Mouse (Mus musculus) stomach, embryonic 15.5 days (tissue): ENCODE measurements around the gene Csf2rb. TPM values are rescaled to one million over a fixed set of nuclear protein-coding genes. Genes with fewer than 3 reads are reported as not detected.
"Not testable (repeated sequence)": the region's sequence is repeated elsewhere in the genome, so short reads cannot be mapped to it uniquely, and the experiment has no call there.

Experiments
- ATAC-seq: fragments of 200-750 bp; cut with Nextera tagmentation; 2 replicates; pipeline ENCODE4 v1.8.0; 2017; ENCODE audit warnings: low read depth, moderate number of reproducible peaks, moderate TSS enrichment; ENCODE audit not compliant: insufficient read depth, low FRiP score
- H3K27ac ChIP-seq: fragments of 300-500 bp; sonication (generic); 2 replicates; pipeline ENCODE4 v1.5.1; 2015; ENCODE audit warnings: mild to moderate bottlenecking, inconsistent platforms
- H3K27me3 ChIP-seq: fragments of 300-500 bp; sonication (generic); replicated peaks from 2 replicates; pipeline ENCODE4 v1.6.1; 2015; ENCODE audit warnings: inconsistent platforms
- H3K36me3 ChIP-seq: fragments of 300-500 bp; sonication (generic); 2 replicates; pipeline ENCODE4 v1.6.1; 2015; ENCODE audit warnings: inconsistent platforms
- H3K4me1 ChIP-seq: fragments of 300-500 bp; sonication (generic); 2 replicates; pipeline ENCODE4 v1.6.1; 2015; ENCODE audit warnings: inconsistent platforms
- H3K4me2 ChIP-seq: fragments of 300-500 bp; sonication (generic); 2 replicates; pipeline ENCODE4 v1.6.1; 2015; ENCODE audit warnings: mild to moderate bottlenecking, inconsistent platforms
- H3K4me3 ChIP-seq: fragments of 300-500 bp; sonication (generic); replicated peaks from 2 replicates; pipeline ENCODE4 v1.5.1; 2015; ENCODE audit warnings: inconsistent platforms
- H3K9ac ChIP-seq: fragments of 300-500 bp; sonication (generic); 2 replicates; pipeline ENCODE4 v1.6.1; 2015; ENCODE audit warnings: inconsistent platforms
- H3K9me3 ChIP-seq: fragments of 300-500 bp; sonication (generic); 2 replicates; pipeline ENCODE4 v1.6.1; 2016; ENCODE audit warnings: inconsistent platforms
- WGBS: fragments of 180-500 bp; shearing (Covaris S2); methylation state at CpG from one replicate; pipeline ENCODE4 v1.1.7; 2015; 5-methylcytosine and 5-hydroxymethylcytosine counted together
- polyA plus RNA-seq: library from polyadenylated mRNA; unstranded; fragments of >200 nt; fragmentation: Nextera tagmentation; extraction: Ambion mirVana; gene quantifications from 2 replicates; pipeline ENCODE4 v1.2.1, GENCODE M21; 2015

Csf2rb gene
- 2.7 and 3.7 TPM in 2 replicates for polyA plus RNA-seq

DNA sequence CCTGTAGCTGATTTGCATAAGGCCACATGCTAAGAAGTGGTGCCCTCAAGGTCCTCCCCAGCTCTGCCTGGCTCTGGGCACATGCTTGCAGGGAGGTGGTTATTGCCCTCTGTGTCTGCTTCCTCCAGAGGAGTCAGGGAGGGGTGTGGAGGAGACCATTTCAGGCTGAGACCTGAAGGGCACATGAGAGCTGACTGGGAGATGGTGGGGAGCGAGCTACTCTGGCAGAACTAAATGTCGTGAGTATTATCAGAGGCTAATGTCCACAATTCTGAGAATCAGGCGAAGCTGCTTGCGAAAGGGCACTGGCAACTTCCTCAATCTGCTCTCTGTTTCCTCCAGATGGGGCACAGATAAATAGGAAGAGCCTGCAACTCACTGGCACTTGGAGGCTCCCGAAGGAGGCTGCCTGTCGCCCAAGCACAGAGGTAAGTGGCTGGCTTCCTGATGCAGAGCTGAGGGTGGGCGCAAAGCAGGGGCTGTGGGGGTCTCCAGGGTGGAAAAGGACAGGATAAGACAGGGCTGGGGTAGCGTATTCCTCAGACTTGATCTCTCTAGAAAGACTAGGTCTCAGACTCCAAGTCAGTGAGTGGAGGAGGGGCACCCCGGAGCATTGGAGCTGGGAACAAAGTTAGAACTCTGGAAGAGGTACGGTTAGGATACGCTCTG, at the start of gene Csf2rb:
TSS of gene Csf2rb (plus strand) at position 82 of the 669 bp plus-strand sequence.
- Histone ChIP-seq H3K27ac (no peak within 1 kb of the TSS), H3K27me3 (no peaks in the 10 kb centered on the region), H3K9me3 (no peaks in the 10 kb centered on the region), H3K4me3 (peak within 1 kb of the TSS; percentile 3; the same call in 1 of the 2 replicates), H3K9ac (no peak within 1 kb of the TSS), H3K4me2 (no peak within 1 kb of the TSS), H3K36me3 (no peaks in the 10 kb centered on the region), H3K4me1 (no peaks in the 10 kb centered on the region)
- 69% methylated on average over 11 of the region's 11 CpGs for WGBS
- ATAC-seq, result no peak

DNA sequence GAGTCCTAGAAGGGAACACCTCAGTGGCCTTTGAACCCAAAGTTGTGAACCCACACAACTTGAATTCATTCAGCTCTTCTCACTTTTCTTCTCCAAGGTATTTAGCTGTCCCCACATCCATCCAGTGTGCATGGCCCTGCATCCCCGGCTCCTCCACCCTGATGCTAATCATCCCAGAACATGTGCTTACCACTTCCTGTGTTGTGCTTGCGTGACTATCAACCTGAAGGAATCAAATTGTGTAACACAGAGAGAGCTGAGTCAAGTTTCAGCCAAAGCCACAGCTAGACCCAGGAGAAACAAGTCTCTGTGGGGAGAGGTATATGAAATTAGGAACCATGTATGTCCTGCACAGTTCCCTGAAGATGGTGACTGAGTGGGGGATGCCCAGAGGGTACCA, 47.2 kb upstream of the Csf2rb start:
- H3K27ac ChIP-seq, result no peak overlapping the region
- WGBS, result 73% methylated on average over 2 of the region's 2 CpGs
- no peaks in the 10 kb centered on the region for H3K4me1 ChIP-seq
- H3K9ac ChIP-seq, result no peak overlapping the region
- no peak overlapping the region for H3K4me3 ChIP-seq
- H3K36me3 ChIP-seq, result no peaks in the 10 kb centered on the region
- H3K9me3 ChIP-seq, result no peaks in the 10 kb centered on the region
- H3K27me3 ChIP-seq, result no peaks in the 10 kb centered on the region
- no peak for ATAC-seq
- no peak overlapping the region for H3K4me2 ChIP-seq

DNA sequence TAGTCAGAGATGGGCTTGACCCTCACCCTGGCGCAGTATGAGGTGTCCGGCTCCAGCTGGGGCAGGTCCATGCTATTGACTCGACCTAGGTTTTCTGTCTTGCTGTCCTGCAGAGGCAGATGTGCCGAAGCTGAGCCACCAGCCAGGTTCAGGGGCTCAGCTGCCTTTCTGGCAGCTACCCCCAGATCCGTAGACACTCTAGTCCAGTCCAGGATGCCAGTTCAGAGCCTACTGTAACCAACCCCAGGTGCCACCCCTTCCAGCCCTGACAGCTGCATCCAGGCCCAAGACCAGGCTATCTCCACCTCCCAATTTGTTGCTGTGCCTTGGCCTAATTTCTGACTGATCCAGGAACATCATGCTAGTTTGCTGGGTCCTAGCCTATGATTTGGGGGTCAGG, 37.6 kb upstream of the Csf2rb start:
- Histone ChIP-seq H3K36me3 (no peaks in the 10 kb centered on the region), H3K4me2 (no peak overlapping the region), H3K9ac (no peak overlapping the region), H3K4me3 (no peak overlapping the region), H3K27ac (no peak overlapping the region), H3K27me3 (no peaks in the 10 kb centered on the region), H3K4me1 (no peaks in the 10 kb centered on the region), H3K9me3 (no peaks in the 10 kb centered on the region)
- 83% methylated on average over 5 of the region's 5 CpGs for WGBS
- ATAC-seq, result no peak

DNA sequence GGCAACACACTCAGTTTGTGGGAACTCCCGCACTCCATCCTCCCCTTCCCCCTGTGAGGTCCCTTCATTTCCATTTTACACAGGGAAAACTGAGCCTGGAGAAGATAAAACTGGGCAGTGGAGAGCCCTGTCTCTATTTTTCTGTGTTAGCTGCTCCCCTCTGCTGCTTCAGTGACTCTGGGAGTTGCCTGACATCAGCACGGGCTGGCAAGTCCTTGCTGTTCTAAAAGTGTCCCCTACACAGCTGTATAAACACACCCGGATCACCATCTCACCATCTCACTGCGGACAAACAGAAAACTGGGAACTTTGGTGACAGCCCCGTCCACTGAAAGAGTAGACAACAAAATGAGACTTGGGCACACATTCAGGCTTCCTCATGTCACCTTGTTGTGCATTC, 35.8 kb upstream of the Csf2rb start:
- WGBS, result 63% methylated on average over 5 of the region's 5 CpGs
- H3K4me2 ChIP-seq, H3K9me3 ChIP-seq, H3K27me3 ChIP-seq, H3K4me1 ChIP-seq, ATAC-seq, H3K36me3 ChIP-seq, H3K27ac ChIP-seq, H3K4me3 ChIP-seq, H3K9ac ChIP-seq: not testable (repeated sequence)

DNA sequence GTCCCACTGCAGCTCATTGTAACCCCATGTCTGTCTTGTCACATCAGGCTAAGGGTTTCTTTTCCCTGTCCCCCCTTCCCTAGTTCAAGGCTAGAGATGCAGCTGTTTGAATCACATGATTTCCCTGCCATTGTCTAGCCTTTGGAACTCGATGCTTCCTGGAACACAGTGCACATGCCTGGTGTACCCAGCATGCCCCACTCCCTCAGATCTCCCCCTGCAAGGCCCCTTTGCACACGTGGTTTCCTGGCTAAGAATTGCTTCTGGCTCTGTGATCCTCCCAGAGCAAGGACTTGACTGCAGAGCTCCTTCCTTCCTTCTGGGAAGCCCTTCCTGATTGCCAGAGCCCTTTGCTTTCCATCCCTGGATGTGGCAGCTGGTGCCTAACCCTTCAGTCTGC, 32.3 kb upstream of the Csf2rb start:
- H3K9ac ChIP-seq, H3K4me3 ChIP-seq, H3K4me1 ChIP-seq, H3K36me3 ChIP-seq, H3K4me2 ChIP-seq, H3K27ac ChIP-seq, ATAC-seq, H3K9me3 ChIP-seq, H3K27me3 ChIP-seq: not testable (repeated sequence)
- WGBS, result 9% methylated on average over 2 of the region's 2 CpGs

DNA sequence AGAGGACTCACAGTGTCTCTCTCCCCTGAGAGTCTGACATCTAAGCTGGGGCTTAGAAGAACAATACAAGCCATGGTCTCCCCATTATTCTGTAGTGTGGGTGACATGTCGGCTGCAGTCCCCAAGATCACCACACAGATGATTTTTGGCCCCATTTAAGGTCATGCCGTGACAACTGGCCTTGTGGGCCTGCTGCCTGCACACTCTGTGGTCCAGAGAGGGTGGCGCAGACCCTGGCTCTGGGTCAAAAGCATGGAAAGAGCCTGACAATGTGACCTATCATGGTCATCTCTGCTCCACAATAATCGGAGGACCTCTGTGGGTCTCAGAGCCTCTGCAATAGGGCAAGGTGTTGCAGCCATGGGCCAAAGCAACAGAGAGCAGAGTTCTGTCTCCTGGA, 31.8 kb upstream of the Csf2rb start:
- 83% methylated on average over 4 of the region's 4 CpGs for WGBS

DNA sequence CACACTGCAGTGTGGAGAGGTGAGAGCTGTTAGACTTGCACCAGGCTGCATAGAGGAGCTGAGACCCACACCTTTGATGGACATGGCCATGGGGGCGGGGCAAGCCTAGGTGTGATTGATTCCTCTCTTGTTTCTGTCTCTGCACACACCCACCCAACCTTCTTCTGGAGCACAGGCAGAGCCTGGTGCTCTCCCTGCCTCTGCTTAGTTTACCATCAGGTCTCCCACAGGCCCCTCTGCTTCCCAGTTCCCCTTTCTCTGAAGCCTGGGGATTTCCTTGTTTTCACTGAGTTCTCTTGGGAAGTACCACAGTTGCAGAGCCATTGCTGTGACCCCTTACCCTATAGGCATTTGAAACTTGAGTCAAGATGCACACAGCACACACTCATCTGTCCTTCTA, 27.0 kb upstream of the Csf2rb start:
- Histone ChIP-seq H3K4me2 (no peak overlapping the region), H3K27ac (no peak overlapping the region), H3K4me1 (no peaks in the 10 kb centered on the region), H3K9me3 (no peaks in the 10 kb centered on the region), H3K4me3 (no peak overlapping the region), H3K27me3 (no peaks in the 10 kb centered on the region), H3K9ac (no peak overlapping the region), H3K36me3 (no peaks in the 10 kb centered on the region)
- ATAC-seq, result no peak
- WGBS, result 100% methylated on average over 1 of the region's 1 CpGs

More for the DNA sequence above, 31.8 kb upstream of the Csf2rb start:
- Histone ChIP-seq H3K4me2 (no peak overlapping the region), H3K4me3 (no peak overlapping the region), H3K4me1 (no peaks in the 10 kb centered on the region), H3K9me3 (no peaks in the 10 kb centered on the region), H3K27ac (no peak overlapping the region), H3K9ac (no peak overlapping the region), H3K36me3 (no peaks in the 10 kb centered on the region), H3K27me3 (no peaks in the 10 kb centered on the region)
- no peak for ATAC-seq

DNA sequence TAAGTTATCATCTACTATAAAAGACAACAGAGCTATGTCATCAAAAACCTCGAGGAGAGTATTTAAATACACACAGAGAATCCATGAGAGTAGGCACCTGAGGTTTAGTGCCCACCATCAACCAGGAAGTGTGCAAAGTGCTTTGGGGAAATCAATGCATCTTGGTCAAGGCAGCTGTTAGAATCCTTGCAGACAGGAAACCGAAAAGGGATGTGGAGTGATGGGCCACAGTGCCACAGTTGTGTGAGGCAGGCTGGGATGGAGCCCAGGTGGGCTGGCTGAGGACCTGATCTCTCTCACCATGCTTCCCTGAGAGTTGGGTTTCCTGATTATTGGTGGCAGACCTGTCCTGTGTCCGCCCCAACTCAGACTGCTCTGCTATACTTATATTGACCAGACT, 25.9 kb upstream of the Csf2rb start:
- H3K9ac ChIP-seq, result no peak overlapping the region
- H3K27me3 ChIP-seq, result no peaks in the 10 kb centered on the region
- 80% methylated on average over 3 of the region's 3 CpGs for WGBS
- H3K4me2 ChIP-seq, result no peak overlapping the region
- no peaks in the 10 kb centered on the region for H3K36me3 ChIP-seq
- no peak overlapping the region for H3K4me3 ChIP-seq
- H3K27ac ChIP-seq, result no peak overlapping the region
- H3K9me3 ChIP-seq, result no peaks in the 10 kb centered on the region
- ATAC-seq, result no peak
- H3K4me1 ChIP-seq, result no peaks in the 10 kb centered on the region

DNA sequence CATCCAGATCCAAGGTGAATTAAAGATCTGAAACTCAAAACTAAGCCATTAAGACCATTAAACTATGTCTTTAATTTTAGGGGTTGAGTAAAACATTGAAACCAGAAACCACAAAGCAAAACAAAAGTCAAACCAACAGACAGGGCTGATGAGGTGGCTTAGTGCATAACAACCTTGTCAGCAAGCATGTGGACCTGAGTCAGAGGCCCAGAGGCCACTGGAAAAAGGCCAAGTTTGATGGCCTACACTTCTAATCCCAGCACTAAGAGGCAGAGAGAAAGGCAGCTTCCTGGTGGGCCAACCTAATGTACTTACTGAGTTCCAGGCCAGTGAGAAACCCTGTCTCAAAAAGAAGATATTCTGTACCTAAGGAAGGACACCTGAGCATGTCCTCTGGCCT, 24.8 kb upstream of the Csf2rb start:
- H3K4me1 ChIP-seq, result no peaks in the 10 kb centered on the region
- no peak overlapping the region for H3K4me2 ChIP-seq
- H3K27ac ChIP-seq, result no peak overlapping the region
- H3K9me3 ChIP-seq, result no peaks in the 10 kb centered on the region
- no peak overlapping the region for H3K4me3 ChIP-seq
- no peak overlapping the region for H3K9ac ChIP-seq
- no peak for ATAC-seq
- H3K36me3 ChIP-seq, result no peaks in the 10 kb centered on the region
- no peaks in the 10 kb centered on the region for H3K27me3 ChIP-seq

DNA sequence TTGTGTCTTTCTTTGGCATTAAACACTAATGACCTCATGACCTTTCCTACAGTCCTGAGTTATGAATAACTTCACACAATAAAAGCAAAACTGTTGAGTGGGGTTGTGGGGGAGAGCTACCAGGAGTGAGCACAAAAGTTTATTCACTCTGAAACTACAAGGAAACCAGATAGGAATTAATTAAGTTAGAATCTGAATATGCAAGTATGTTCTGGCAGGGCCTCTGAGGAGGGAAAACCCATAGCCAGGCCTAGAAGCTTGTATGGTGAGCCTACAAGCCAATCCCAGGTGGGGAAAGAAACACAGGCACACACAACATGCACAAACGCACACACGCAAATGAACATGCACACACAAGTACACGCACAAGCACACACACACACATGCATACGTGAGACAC, 22.8 kb upstream of the Csf2rb start:
- ATAC-seq, result no peak
- H3K4me1 ChIP-seq, result no peaks in the 10 kb centered on the region
- H3K4me3 ChIP-seq, result no peak overlapping the region
- no peak overlapping the region for H3K9ac ChIP-seq
- H3K27me3 ChIP-seq, result no peaks in the 10 kb centered on the region
- no peak overlapping the region for H3K27ac ChIP-seq
- no peaks in the 10 kb centered on the region for H3K36me3 ChIP-seq
- H3K4me2 ChIP-seq, result no peak overlapping the region
- no peaks in the 10 kb centered on the region for H3K9me3 ChIP-seq
- 93% methylated on average over 4 of the region's 4 CpGs for WGBS

DNA sequence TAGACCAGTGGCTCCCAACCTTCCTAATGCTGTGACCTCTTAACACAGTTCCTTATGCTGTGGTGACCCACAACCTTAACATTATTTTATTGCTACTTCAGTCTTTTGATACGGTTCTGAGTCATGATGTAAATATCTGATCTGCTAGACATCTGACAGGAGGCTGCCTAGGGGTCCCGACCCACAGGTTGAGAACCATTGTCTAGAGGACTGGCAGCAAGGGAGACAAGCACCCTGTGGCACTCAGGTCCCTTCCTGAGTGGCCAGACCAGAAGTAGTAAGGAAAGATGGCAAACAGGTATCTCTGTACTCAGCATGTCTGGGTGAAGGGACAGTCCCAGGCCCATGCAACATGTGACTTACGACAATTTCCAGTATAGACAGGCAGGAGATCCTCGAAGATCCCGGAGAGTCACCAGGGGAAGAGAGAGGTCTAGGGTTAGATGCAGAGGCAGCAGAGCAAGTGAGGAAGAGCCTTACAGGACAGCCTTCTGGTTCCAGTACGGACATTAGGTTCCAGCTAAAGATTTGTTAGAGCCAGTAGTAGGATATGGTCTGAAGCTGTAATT, 21.8 kb upstream of the Csf2rb start:
- H3K36me3 ChIP-seq, result no peaks in the 10 kb centered on the region
- no peak for ATAC-seq
- H3K9me3 ChIP-seq, result no peaks in the 10 kb centered on the region
- H3K9ac ChIP-seq, result no peak overlapping the region
- H3K4me1 ChIP-seq, result no peaks in the 10 kb centered on the region
- H3K27ac ChIP-seq, result no peak overlapping the region
- WGBS, result 83% methylated on average over 6 of the region's 6 CpGs
- no peak overlapping the region for H3K4me2 ChIP-seq
- H3K27me3 ChIP-seq, result no peaks in the 10 kb centered on the region
- H3K4me3 ChIP-seq, result no peak overlapping the region

DNA sequence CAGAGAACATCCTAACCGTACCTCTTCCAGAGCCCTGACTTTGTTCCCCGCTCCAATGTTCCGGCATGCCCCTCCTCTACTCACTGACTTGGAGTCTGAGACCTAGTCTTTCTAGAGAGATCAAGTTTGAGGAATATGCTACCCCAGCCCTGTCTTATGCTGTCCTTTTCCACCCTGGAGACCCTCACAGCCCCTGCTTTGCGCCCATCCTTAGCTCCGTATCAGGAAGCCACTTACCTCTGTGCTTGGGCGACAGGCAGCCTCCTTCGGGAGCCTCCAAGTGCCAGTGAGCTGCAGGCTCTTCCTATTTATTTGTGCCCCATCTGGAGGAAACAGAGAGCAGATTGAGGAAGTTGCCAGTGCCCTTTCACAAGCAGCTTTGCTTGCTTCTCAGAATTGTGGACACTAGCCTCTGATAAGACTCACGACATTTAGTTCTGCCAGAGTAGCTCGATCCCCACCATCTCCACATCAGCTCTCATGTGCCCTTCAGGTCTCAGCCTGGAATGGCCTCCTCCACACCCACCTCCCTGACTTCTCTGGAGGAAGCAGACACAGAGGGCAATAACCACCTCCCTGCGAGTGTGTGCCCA, 20.1 kb upstream of the Csf2rb start, which contains the start of gene Csf2rb2:
TSS of gene Csf2rb2 (minus strand) at position 381 of the 593 bp plus-strand sequence.
- H3K9me3 ChIP-seq, result no peaks in the 10 kb centered on the region
- H3K9ac ChIP-seq, result no peak within 1 kb of the TSS
- WGBS, result 73% methylated on average over 10 of the region's 10 CpGs
- H3K4me2 ChIP-seq, result no peak within 1 kb of the TSS
- no peak for ATAC-seq
- H3K27ac ChIP-seq, result no peak within 1 kb of the TSS
- H3K4me1 ChIP-seq, result 0 out of 2 replicates have a peak, but pooled peaks cover 3% of the 10 kb centered on the region
- no peak within 1 kb of the TSS for H3K4me3 ChIP-seq
- H3K36me3 ChIP-seq, result no peaks in the 10 kb centered on the region
- H3K27me3 ChIP-seq, result no peaks in the 10 kb centered on the region
